8 mouse cellular contexts compared by ENCODE assay signal in the genomic region with DNA sequence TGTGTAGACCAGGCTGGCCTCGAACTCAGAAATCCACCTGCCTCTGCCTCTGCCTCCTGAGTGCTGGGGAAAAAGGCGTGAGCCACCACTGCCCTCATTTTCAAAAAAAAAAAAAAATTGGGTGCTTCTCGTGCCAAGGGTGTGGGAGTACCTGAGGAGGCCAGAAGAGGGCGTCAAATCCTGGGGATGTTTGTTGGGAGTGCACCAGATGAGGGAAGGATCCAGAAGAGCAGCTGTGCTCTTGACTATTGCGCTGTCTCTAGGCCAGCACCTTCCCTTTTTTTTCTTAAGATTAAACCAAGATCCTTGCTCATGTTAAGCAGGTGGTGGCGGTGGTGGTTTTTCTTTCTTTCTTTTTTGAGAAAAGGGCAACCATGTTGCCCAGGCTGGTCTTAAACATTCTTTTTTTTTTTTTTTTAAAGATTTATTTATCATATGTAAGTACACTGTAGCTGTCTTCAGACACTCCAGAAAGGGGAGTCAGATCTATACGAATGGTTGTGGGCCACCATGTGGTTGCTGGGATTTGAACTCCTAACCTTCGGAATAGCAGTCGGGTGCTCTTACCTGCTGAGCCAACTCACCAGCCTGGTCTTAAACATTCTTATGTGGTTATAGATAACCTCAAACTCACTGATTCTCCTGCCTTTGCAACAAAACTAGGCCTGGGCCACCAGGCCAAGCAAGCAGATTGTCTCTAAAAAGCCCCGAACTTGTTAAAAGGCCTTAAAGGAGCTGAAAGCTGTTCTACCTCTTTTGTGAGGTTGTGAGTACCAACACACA. TPM values are rescaled to one million over a fixed set of nuclear protein-coding genes. Genes with fewer than 3 reads are reported as not detected.
DNase-seq lines count a peak whose midpoint lies in the region; ATAC-seq and TF ChIP-seq lines count a peak whose summit lies in the region.
"Had no signal": no experiment of that assay in that cellular context is flagged by ENCODE, and none has a peak within 500 bp of the region (broad histone marks: within the 10 kb centered on the region; RNA-seq: fewer than 3 reads in every experiment).

No protein-coding gene starts in this region.

- no peak overlapping the region for H3K4me3 ChIP-seq in left cerebral cortex, adult 2 months
- no peak overlapping the region for H3K4me3 ChIP-seq in brown adipose tissue, adult 24 weeks (ENCODE audit: insufficient read depth, low read depth, low read length)
- no peak overlapping the region for H3K4me3 ChIP-seq in heart, postnatal 0 days (ENCODE audit: low read depth, low read length)
- H3K4me3 ChIP-seq: midbrain, embryonic 12.5 days had no signal

- no peaks in the 10 kb centered on the region for H3K9me3 ChIP-seq in heart, postnatal 0 days (replicated peaks; ENCODE audit: control insufficient read depth, low read length)
- H3K9me3 ChIP-seq: midbrain, embryonic 12.5 days had no signal

- TF ChIP-seq CTCF in left cerebral cortex, adult 2 months (IDR thresholded peaks at IDR 0.05) = peak; percentile 45
- peak; percentile 54 for TF ChIP-seq CTCF in heart, postnatal 0 days (IDR thresholded peaks at IDR 0.05; ENCODE audit: low read depth)

- H3K4me2 ChIP-seq in heart, postnatal 0 days (ENCODE audit: low read depth, low read length) = no peak overlapping the region
- H3K4me2 ChIP-seq: midbrain, embryonic 12.5 days had no signal

- no peak overlapping the region for H3K9ac ChIP-seq in heart, postnatal 0 days (replicated peaks; ENCODE audit: low read depth, low read length)
- H3K9ac ChIP-seq: midbrain, embryonic 12.5 days had no signal

- H3K27ac ChIP-seq in left cerebral cortex, adult 2 months = peak overlapping the region; percentile 52
- H3K27ac ChIP-seq in brown adipose tissue, adult 24 weeks (replicated peaks; ENCODE audit: low read depth, low read length) = 0 out of 2 replicates have a peak overlapping the region, but pooled peaks have one; percentile 5
- H3K27ac ChIP-seq in heart, postnatal 0 days (ENCODE audit: low read depth) = no peak overlapping the region
- H3K27ac ChIP-seq: midbrain, embryonic 12.5 days had no signal

- TF ChIP-seq EP300 in heart, postnatal 0 days (IDR thresholded peaks at IDR 0.05; ENCODE audit: low read depth) = no peak

- no peaks in the 10 kb centered on the region for H3K27me3 ChIP-seq in heart, postnatal 0 days (ENCODE audit: control insufficient read depth, insufficient read depth, low read length)

- DNase-seq in left cerebral cortex, adult 2 months (ENCODE audit: extremely low spot score in 1 of 2, low spot score in 2 of 2) = peak in 1 of 2 experiments; percentile 44
- no peak for DNase-seq in left cerebral cortex, adult 8-10 months (ENCODE audit: low spot score in 2 of 2)
- peak; percentile 66 for DNase-seq in MN1 (ENCODE audit: low spot score)
- no peak for DNase-seq in heart, postnatal 0 days (ENCODE audit: low spot score)
- peak; percentile 75 for DNase-seq in lung, postnatal 36 days
- DNase-seq in thymus, postnatal 10 days (ENCODE audit: low spot score in 2 of 2) = peak; percentile 29 to 48

- no peaks in the 10 kb centered on the region for H3K36me3 ChIP-seq in heart, postnatal 0 days (replicated peaks; ENCODE audit: control insufficient read depth, insufficient read depth, low read length)
- H3K36me3 ChIP-seq: midbrain, embryonic 12.5 days had no signal

- intact Hi-C loops in left cerebral cortex, adult 2 months (cut with DNase I) = no loop called here

- H3K4me1 ChIP-seq in brown adipose tissue, adult 24 weeks (ENCODE audit: control insufficient read depth, insufficient read depth, insufficient read length, low read length) = peaks cover 17% of the 10 kb centered on the region
- H3K4me1 ChIP-seq in heart, postnatal 0 days (ENCODE audit: control insufficient read depth, insufficient read depth) = peaks cover 51% of the 10 kb centered on the region

- 74% methylated on average over 10 of the region's 10 CpGs for WGBS in heart, postnatal 0 days

- no peak for ATAC-seq in heart, postnatal 0 days (ENCODE audit: insufficient read depth, low read depth)

RNA-seq across cellular contexts. Expression of gene Noct, which starts 4.0 kb away (rescaled TPM):
- total RNA-seq in left cerebral cortex, adult 2 months (2021) = 10 to 100 TPM; 54.1 to 55.2 TPM
- total RNA-seq in left cerebral cortex, adult 8-10 months (2022) = 10 to 100 TPM; 43.4 to 46.2 (median 44.4) TPM
- polyA plus RNA-seq in brown adipose tissue, adult 24 weeks (2012; ENCODE audit: insufficient read depth, insufficient read length, missing spikeins) = 16.9 and 38.8 TPM in 2 replicates
- total RNA-seq in heart, postnatal 0 days (2014; rRNA removed; ENCODE audit: low replicate concordance) = 28.1 and 35.6 TPM in 2 replicates
- 8.5 and 11.9 TPM in 2 replicates for polyA plus RNA-seq in heart, postnatal 0 days (2015; fragmentation: Nextera tagmentation; extraction: Ambion mirVana)

Comparison
In these comparisons a context has a peak if more than half of its experiments do, and no peak if none do; other contexts are left out.
1. DNase-seq: peak in MN1 (single experiment), lung, postnatal 36 days (single experiment) and thymus, postnatal 10 days (2 of 2); none in left cerebral cortex, adult 8-10 months (0 of 2) and heart, postnatal 0 days (single experiment).